Mouse (Mus musculus): ENCODE measurements around the gene Nans. TPM values are rescaled to one million over a fixed set of nuclear protein-coding genes. Genes with fewer than 3 reads are reported as not detected.

Nans gene
- polyA plus RNA-seq, 1 experiment from 2014 or later: 60.4 TPM

GRCm38 (mm10) chr4:46498976-46499375 lies 9.9 kb downstream of the Nans start:
- no peak overlapping the region for H3K4me2 ChIP-seq (ENCODE audit: low read depth, low read length)
- no peaks in the 10 kb centered on the region for H3K9me3 ChIP-seq (ENCODE audit: control insufficient read depth, low read length)
- H3K4me1 ChIP-seq (ENCODE audit: control insufficient read depth, insufficient read depth, low read length): no peaks in the 10 kb centered on the region
- 16% methylated on average over 4 of the region's 4 CpGs for WGBS
- H3K9ac ChIP-seq (replicated peaks; ENCODE audit: low read depth, low read length): no peak overlapping the region
- H3K4me3 ChIP-seq (ENCODE audit: low read depth, low read length): no peak overlapping the region
- H3K27ac ChIP-seq (ENCODE audit: low read depth, low read length): no peak overlapping the region
- no peak for ATAC-seq (ENCODE audit: low read depth)
- H3K36me3 ChIP-seq (ENCODE audit: control insufficient read depth, insufficient read depth, low read length): peaks cover 28% of the 10 kb centered on the region
- H3K27me3 ChIP-seq (ENCODE audit: control insufficient read depth, insufficient read depth, low read length): no peaks in the 10 kb centered on the region

- Histone ChIP-seq H3K9ac (replicated peaks; ENCODE audit: low read depth, low read length) (no peak overlapping the region), H3K4me3 (ENCODE audit: low read depth, low read length) (no peak overlapping the region), H3K27ac (ENCODE audit: low read depth, low read length) (no peak overlapping the region), H3K4me2 (ENCODE audit: low read depth, low read length) (no peak overlapping the region), H3K9me3 (ENCODE audit: control insufficient read depth, low read length) (no peaks in the 10 kb centered on the region), H3K27me3 (ENCODE audit: control insufficient read depth, insufficient read depth, low read length) (0 out of 2 replicates have a peak, but pooled peaks cover 3% of the 10 kb centered on the region), H3K4me1 (ENCODE audit: control insufficient read depth, insufficient read depth, low read length) (0 out of 2 replicates have a peak, but pooled peaks cover 2% of the 10 kb centered on the region), H3K36me3 (ENCODE audit: control insufficient read depth, insufficient read depth, low read length) (peaks cover 16% of the 10 kb centered on the region)
- ATAC-seq (ENCODE audit: low read depth): no peak
- WGBS: 63% methylated on average over 16 of the region's 16 CpGs
Measured at GRCm38 (mm10) chr4:46502606-46503502, 13.8 kb downstream of the Nans start.

GRCm38 (mm10) chr4:46503881-46504280 lies 14.8 kb downstream of the Nans start:
- H3K4me3 ChIP-seq (ENCODE audit: low read depth, low read length): no peak overlapping the region
- no peak for ATAC-seq (ENCODE audit: low read depth)
- 88% methylated on average over 3 of the region's 3 CpGs for WGBS
- H3K27ac ChIP-seq (ENCODE audit: low read depth, low read length): no peak overlapping the region
- H3K9ac ChIP-seq (replicated peaks; ENCODE audit: low read depth, low read length): no peak overlapping the region
- 0 out of 2 replicates have a peak, but pooled peaks cover 2% of the 10 kb centered on the region for H3K4me1 ChIP-seq (ENCODE audit: control insufficient read depth, insufficient read depth, low read length)
- H3K27me3 ChIP-seq (ENCODE audit: control insufficient read depth, insufficient read depth, low read length): 0 out of 2 replicates have a peak, but pooled peaks cover 3% of the 10 kb centered on the region
- peaks cover 16% of the 10 kb centered on the region for H3K36me3 ChIP-seq (ENCODE audit: control insufficient read depth, insufficient read depth, low read length)
- H3K9me3 ChIP-seq (ENCODE audit: control insufficient read depth, low read length): no peaks in the 10 kb centered on the region
- H3K4me2 ChIP-seq (ENCODE audit: low read depth, low read length): no peak overlapping the region

DNA sequence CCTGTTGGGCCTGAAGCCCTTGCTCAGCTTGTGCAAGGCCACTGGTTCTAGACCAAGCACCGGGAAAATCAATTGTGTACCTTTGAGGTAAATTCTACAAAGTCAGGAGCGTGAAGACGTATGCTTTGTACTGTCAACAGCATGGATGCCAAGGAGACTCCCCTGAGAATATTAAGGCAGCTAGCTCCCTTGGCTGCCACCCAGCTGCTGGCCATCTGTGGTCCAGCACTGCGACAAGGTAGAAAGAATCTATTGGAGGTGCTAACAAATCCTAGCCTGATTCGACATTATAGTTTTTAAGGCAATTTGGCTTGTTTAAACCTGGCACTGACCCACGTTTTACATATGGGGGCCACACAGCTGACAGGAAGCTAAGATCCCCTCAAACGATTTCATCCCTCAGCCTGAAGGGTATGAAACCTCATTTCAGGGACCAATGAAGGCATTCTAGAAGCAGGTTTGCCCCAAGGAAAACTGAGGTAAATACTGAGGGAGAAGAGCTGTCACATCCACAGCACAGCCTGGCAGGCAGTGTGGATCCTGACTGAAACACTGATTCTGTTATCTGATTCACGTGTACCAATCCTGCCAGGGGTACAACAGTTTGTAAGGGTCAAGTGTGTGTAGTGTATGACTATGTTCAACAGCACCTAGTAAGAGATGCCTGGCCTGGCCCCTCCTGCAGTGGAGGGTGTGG lies 16.5 kb downstream of the Nans start:
- H3K9me3 ChIP-seq (ENCODE audit: control insufficient read depth, low read length): no peaks in the 10 kb centered on the region
- no peak overlapping the region for H3K4me2 ChIP-seq (ENCODE audit: low read depth, low read length)

DNA sequence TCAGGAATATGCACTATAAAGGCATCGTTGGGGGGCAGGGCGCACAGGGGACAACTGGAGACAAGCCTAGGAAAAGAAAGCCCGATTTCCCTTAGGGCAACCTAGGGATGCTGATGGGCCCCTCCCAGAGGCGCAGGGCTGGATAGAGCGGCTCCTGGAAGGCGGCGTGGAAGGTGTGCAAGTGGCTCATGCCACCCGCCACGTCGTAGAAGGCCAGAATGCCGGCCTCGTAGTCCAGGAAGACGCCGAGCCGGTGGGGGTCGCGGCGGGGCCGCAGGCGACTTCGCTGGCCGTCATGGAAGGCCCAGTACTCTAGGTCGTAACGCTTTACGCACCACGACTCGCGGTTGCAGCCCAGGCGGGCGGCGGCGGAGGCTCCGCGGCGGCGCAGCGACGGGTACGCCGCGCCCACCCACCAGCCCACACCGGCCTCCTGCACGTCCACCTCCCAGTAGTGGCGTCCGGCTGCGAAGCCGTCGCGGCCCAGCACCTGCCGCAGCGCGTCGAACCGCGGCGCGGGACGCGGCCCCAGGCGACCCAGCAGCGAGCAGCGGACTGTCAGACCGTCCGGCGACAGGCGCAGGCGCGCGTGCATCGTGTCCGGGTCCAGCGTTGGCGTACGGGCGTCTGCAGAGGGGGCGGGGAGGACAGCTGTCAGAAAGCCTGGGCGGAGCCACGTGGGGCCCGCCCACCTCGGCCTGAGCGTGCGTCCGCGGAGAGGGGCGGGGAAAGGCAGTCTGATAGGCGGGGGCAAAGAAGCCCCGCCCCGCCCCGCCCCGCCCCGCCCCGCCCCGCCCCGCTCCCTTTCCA lies 18.0 kb downstream of the Nans start:
- H3K4me1 ChIP-seq (ENCODE audit: control insufficient read depth, insufficient read depth, low read length): 0 out of 2 replicates have a peak, but pooled peaks cover 2% of the 10 kb centered on the region
- H3K4me3 ChIP-seq (ENCODE audit: low read depth, low read length): peak overlapping the region; percentile 61
- WGBS: under 1% methylated on average over 87 of the region's 94 CpGs
- no peaks in the 10 kb centered on the region for H3K9me3 ChIP-seq (ENCODE audit: control insufficient read depth, low read length)
- peak overlapping the region; percentile 62 for H3K9ac ChIP-seq (replicated peaks; ENCODE audit: low read depth, low read length)
- 0 out of 2 replicates have a peak, but pooled peaks cover 3% of the 10 kb centered on the region for H3K27me3 ChIP-seq (ENCODE audit: control insufficient read depth, insufficient read depth, low read length)
- H3K4me2 ChIP-seq (ENCODE audit: low read depth, low read length): peak overlapping the region; percentile 82
- peaks cover 7% of the 10 kb centered on the region; the same call in 1 of the 2 replicates for H3K36me3 ChIP-seq (ENCODE audit: control insufficient read depth, insufficient read depth, low read length)
- ATAC-seq (ENCODE audit: low read depth): peak; percentile 96
- H3K27ac ChIP-seq (ENCODE audit: low read depth, low read length): peak overlapping the region; percentile 78

More for the DNA sequence above, 16.5 kb downstream of the Nans start:
- H3K36me3 ChIP-seq (ENCODE audit: control insufficient read depth, insufficient read depth, low read length): peaks cover 16% of the 10 kb centered on the region
- 0 out of 2 replicates have a peak, but pooled peaks cover 2% of the 10 kb centered on the region for H3K4me1 ChIP-seq (ENCODE audit: control insufficient read depth, insufficient read depth, low read length)
- 0 out of 2 replicates have a peak, but pooled peaks cover 3% of the 10 kb centered on the region for H3K27me3 ChIP-seq (ENCODE audit: control insufficient read depth, insufficient read depth, low read length)
- ATAC-seq (ENCODE audit: low read depth): no peak
- 59% methylated on average over 8 of the region's 8 CpGs for WGBS
- H3K27ac ChIP-seq (ENCODE audit: low read depth, low read length): no peak overlapping the region
- H3K9ac ChIP-seq (replicated peaks; ENCODE audit: low read depth, low read length): no peak overlapping the region
- no peak overlapping the region for H3K4me3 ChIP-seq (ENCODE audit: low read depth, low read length)

- Histone ChIP-seq H3K4me1 (ENCODE audit: control insufficient read depth, insufficient read depth, low read length) (0 out of 2 replicates have a peak, but pooled peaks cover 2% of the 10 kb centered on the region), H3K4me3 (ENCODE audit: low read depth, low read length) (peak overlapping the region; percentile 61; the same call in 1 of the 2 replicates), H3K27me3 (ENCODE audit: control insufficient read depth, insufficient read depth, low read length) (0 out of 2 replicates have a peak, but pooled peaks cover 3% of the 10 kb centered on the region), H3K27ac (ENCODE audit: low read depth, low read length) (no peak overlapping the region), H3K9me3 (ENCODE audit: control insufficient read depth, low read length) (no peaks in the 10 kb centered on the region), H3K4me2 (ENCODE audit: low read depth, low read length) (peak overlapping the region; percentile 82; the same call in 1 of the 2 replicates), H3K9ac (replicated peaks; ENCODE audit: low read depth, low read length) (no peak overlapping the region), H3K36me3 (ENCODE audit: control insufficient read depth, insufficient read depth, low read length) (no peaks in the 10 kb centered on the region)
- 0 out of 2 replicates have a peak, but pooled peaks have one; percentile 38 for ATAC-seq (ENCODE audit: low read depth)
- 14% methylated on average over 16 of the region's 16 CpGs for WGBS
Measured at GRCm38 (mm10) chr4:46507736-46508460, 18.9 kb downstream of the Nans start.

- Histone ChIP-seq H3K9me3 (ENCODE audit: control insufficient read depth, low read length) (no peaks in the 10 kb centered on the region), H3K4me2 (ENCODE audit: low read depth, low read length) (no peak overlapping the region), H3K27me3 (ENCODE audit: control insufficient read depth, insufficient read depth, low read length) (no peaks in the 10 kb centered on the region), H3K4me3 (ENCODE audit: low read depth, low read length) (no peak overlapping the region), H3K27ac (ENCODE audit: low read depth, low read length) (no peak overlapping the region), H3K36me3 (ENCODE audit: control insufficient read depth, insufficient read depth, low read length) (no peaks in the 10 kb centered on the region), H3K4me1 (ENCODE audit: control insufficient read depth, insufficient read depth, low read length) (no peaks in the 10 kb centered on the region), H3K9ac (replicated peaks; ENCODE audit: low read depth, low read length) (no peak overlapping the region)
- WGBS: 81% methylated on average over 2 of the region's 2 CpGs
- no peak for ATAC-seq (ENCODE audit: low read depth)
Measured at GRCm38 (mm10) chr4:46520491-46520890, 31.4 kb downstream of the Nans start.

DNA sequence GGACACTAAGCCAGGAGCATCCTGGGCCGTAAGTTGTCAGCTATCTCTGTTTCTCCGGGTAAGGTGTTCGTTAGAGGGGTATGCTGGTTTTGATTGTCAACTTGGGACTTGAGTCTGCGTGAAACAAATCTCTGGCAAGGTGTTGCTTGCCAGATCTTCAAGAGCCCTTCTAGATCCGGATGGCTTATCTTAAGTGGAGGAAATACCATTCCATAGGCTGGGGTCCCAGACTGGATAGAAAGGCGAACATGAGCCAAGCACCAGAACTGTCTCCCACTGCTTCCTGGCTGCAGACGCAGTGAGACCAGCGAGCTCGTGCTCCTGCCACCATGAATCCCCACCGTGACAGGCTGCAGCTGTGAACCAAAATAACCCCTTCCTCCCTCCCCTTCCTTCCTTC lies 32.4 kb downstream of the Nans start:
- Histone ChIP-seq H3K4me1 (ENCODE audit: control insufficient read depth, insufficient read depth, low read length) (no peaks in the 10 kb centered on the region), H3K9me3 (ENCODE audit: control insufficient read depth, low read length) (no peaks in the 10 kb centered on the region), H3K27me3 (ENCODE audit: control insufficient read depth, insufficient read depth, low read length) (no peaks in the 10 kb centered on the region), H3K9ac (replicated peaks; ENCODE audit: low read depth, low read length) (no peak overlapping the region), H3K4me3 (ENCODE audit: low read depth, low read length) (no peak overlapping the region), H3K27ac (ENCODE audit: low read depth, low read length) (no peak overlapping the region), H3K4me2 (ENCODE audit: low read depth, low read length) (no peak overlapping the region), H3K36me3 (ENCODE audit: control insufficient read depth, insufficient read depth, low read length) (no peaks in the 10 kb centered on the region)
- ATAC-seq (ENCODE audit: low read depth): no peak
- WGBS: 74% methylated on average over 10 of the region's 10 CpGs

All from neural tube, embryonic 14.5 days (tissue).